Mouse (Mus musculus) left cerebral cortex, adult 9 months (tissue): ENCODE results near the gene Sorbs1.

ENCODE experiments used
- DNase-seq, 2 experiments: peaks; one replicate each; pipeline ENCODE4 v3.0.0; 2022; ENCODE audit warnings: low spot score in 2 of 2

Sorbs1 gene

GRCm38 (mm10) chr19:40406661-40407060 is 106.9 kb downstream of the Sorbs1 start:
- DNase-seq, result no peak

DNA sequence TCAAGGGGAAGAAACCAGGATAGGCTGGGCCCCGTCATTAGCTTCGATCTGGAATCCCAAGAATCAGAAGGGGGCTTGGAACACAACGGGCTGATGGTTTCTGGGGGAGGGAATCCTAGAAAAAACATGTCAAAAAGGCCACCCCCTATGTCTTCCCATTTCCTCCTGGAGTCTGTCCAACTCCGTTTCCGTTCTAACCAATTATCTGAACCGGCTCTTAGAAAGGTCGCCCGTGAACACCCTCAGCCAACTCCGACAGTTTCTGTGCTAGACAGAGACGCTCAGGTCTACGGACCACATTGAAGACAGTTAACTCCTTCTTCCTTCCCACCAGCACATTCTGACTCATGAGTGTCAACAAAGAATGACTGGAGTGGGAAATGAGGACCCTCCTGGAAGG is 107.8 kb downstream of the Sorbs1 start:
- DNase-seq, result no peak

DNA sequence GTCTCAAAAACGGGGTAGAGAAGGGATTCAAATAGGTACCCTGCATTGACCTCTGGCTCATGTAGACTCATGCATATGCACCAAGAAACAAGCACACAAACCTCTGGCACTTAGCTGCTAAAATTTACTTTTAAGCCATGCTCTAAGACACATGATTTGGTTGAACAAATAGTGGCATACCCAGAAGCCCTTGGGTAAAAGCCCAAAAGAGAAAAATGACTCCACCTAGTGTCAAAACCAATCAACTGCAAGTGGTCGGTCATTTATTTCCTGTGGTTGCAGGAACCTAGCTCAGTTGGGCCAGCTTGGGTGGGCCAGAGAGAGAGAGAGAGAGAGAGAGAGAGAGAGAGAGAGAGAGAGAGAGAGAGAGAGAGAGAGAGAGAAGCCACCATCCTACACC is 109.0 kb downstream of the Sorbs1 start:
- DNase-seq, result no peak

DNA sequence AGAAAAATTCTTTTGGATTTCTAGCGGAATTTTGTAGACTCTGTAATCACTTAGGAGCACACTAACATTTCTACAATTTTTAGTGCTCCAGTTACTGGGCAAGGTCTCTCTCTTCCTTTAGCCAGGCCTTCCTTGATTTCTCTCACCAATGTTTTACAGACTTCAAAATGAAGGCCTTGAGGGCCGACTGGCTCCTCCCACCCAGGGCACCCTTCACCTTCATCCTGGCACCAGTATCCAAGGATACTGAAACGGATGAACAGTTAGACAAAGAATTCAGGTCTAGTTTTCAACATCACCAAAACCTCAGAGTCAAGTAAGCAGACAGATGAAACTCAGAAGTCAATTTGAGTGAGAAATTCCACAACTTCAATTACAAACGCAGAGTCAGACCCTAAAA is 109.6 kb downstream of the Sorbs1 start:
- DNase-seq, result no peak

DNA sequence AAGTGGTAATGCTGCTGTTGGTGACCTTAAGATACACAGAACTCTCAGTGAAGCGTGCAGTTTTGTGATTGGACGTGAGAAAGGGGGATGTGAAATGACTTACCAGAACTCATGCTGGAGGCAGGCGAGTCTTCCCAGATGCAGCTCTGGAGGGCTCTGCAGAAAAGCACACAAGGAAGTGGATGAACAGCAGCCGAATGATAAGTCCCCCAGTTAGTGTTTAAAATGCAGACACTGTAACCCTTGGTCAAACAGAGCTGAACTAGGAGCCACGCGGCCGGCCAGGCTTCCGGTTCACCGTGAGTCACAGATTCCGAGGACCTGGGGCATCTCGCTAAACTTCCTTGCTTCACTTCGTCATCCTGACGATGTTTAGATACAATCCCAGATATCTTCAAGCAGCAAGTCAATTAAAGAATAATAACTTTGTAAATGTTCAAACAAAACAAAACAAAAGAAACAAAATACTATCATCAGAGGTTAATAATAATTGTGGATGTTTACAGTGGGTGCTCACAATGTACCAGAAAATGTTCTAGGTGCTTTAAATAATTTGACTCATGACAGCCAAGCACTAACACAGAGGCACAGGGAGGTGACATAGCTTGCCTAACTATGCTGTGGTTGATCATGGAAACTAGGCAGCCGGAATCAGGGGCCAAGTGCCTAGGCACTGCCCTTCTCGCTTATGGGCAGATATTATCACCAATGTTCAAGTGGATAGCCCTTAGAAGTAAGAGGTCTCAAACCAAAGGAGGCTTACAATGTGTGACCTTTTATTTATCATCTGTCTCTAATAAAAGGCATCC is 111.2 kb downstream of the Sorbs1 start:
- DNase-seq, result no peak

DNA sequence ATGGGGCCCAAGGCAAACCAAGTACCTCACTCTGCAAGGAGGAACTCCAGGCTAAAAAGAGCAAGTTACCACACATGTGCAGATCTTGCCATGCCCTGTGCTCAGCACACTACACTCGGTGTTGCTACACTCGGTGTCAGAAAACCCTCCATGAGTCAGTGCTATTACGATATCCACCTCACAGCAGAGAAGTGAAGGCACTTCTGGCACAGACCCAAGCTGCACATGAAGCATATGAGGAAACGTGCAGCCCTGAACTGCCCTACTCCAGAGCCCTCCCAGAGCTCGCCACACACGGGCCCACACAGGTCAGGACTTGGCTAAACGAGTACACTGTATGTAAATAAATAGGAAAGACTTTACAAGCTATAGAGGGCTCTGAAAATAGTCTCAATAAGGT is 112.4 kb downstream of the Sorbs1 start:
- no peak for DNase-seq

DNA sequence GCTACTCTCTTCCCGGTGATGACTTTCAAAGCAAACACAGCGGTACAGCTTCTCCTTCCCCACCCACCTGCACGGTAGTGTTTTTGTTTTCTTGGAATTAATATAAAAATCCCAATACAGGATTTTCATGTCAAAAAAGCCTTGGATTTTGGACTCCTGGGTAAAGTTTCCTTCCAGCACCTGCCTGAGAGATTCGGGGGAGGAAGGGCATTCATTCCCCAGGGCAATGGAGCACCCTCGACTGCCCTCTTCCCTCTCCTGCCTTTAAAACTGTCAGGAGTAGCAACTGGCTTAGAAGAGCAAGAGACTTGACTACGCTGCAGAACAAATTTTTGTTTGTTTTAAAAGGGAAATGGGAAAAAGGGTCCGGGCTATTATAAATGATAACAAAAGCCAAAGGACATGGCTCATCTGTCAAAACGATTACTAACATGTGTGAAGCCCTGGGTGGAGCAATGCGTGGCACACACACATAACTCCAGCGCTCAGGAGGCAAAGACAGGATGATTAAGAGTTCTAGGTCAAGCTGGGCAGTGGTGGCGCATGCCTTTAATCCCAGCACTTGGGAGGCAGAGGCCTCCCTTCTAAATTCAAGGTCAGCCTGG is 113.1 kb downstream of the Sorbs1 start:
- DNase-seq, result no peak

DNA sequence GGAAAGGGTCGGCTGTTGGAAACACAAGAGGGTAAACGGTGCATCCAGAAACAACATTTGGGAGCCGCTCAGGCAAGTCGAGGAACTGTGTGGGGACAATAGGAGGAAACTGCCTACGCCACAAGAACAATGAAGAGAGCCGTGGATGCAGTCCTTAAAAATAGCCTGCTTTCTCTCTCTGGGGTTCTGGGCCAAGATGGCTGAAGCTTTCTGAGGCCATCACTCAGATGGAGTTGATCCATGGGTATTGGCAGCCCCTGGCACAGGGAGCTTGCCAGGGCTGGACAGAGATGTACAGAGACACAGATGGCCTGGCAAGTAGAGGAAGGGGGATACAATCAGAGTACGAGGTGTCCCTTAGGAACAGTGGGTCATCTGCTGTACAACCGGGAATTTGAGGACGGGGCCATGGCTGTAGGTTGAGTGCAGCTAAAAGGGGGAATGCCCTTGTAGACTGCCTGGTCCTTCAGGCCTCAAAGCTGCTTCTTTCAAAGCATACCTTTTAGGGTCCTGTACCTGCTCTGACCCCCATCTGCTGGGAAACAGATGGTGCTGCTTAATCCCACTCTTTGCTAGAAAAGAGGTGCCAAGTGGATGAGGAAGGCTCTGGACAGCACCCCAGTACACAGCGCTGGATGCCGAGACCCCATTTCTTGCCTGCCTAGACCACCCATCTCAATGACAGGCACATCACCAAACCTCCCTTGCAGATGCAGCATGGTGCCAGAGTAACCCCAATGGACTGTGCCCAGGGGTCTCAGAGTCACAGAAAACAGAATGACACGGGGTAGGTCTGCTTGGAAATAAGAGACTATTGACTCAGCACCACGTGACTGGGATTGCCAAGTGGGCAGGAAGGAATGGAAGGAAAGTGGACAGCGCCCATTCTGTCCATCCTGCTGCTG is 117.6 kb downstream of the Sorbs1 start:
- no peak for DNase-seq

- DNase-seq, result no peak
Measured at GRCm38 (mm10) chr19:40395321-40395695, 118.3 kb downstream of the Sorbs1 start.

DNA sequence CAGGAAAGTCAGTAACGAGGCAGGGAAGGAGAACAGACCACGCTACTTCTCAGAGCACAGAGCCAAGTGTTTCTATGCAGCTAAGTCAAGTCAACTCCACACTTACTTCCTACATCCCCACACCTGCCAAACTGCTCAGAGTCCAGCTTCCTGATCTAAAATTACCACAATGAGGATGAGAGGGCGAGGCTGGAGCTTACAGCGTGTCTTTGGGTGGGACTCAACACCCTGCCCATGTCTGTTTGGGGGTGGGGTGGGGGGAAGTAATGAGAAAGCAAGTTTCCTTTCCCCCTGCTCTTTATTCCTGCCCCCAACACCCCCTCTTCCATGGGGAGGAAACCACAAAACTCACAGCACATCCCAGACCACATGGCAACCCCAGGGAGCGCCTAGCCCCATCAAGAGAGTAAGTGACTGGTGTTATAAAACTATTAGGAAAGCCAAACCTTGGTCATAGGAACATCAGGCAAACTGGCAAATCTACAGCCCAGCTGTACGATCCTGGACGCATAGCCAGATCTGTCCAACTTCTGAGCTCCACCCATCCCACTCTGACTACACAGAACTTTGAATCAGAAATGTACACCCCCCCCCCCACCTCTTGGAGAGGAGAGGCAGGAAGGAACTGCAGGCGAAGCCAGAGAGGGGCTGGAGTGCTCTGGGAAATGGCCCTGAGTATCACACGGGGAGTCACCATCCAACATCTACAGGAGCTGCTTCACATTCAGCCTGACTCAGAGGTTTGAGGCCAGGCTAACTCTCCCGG is 118.8 kb downstream of the Sorbs1 start:
- DNase-seq, result no peak

GRCm38 (mm10) chr19:40392795-40393392 is 120.7 kb downstream of the Sorbs1 start:
- no peak for DNase-seq

- DNase-seq, result peak in 1 of 2 experiments; percentile 87
Measured at GRCm38 (mm10) chr19:40391469-40391868, 122.1 kb downstream of the Sorbs1 start.

GRCm38 (mm10) chr19:40386916-40387315 is 126.7 kb downstream of the Sorbs1 start:
- DNase-seq, result no peak

GRCm38 (mm10) chr19:40385334-40385733 is 128.2 kb downstream of the Sorbs1 start:
- DNase-seq, result no peak

- DNase-seq, result no peak
Measured at GRCm38 (mm10) chr19:40383931-40384330, 129.6 kb downstream of the Sorbs1 start.

- no peak for DNase-seq
Measured at GRCm38 (mm10) chr19:40380656-40381055, 132.9 kb downstream of the Sorbs1 start.

- no peak for DNase-seq
Measured at GRCm38 (mm10) chr19:40380005-40380404, 133.6 kb downstream of the Sorbs1 start.

- no peak for DNase-seq
Measured at GRCm38 (mm10) chr19:40379081-40379480, 134.5 kb downstream of the Sorbs1 start.

- no peak for DNase-seq
Measured at GRCm38 (mm10) chr19:40377632-40378031, 135.9 kb downstream of the Sorbs1 start.

DNA sequence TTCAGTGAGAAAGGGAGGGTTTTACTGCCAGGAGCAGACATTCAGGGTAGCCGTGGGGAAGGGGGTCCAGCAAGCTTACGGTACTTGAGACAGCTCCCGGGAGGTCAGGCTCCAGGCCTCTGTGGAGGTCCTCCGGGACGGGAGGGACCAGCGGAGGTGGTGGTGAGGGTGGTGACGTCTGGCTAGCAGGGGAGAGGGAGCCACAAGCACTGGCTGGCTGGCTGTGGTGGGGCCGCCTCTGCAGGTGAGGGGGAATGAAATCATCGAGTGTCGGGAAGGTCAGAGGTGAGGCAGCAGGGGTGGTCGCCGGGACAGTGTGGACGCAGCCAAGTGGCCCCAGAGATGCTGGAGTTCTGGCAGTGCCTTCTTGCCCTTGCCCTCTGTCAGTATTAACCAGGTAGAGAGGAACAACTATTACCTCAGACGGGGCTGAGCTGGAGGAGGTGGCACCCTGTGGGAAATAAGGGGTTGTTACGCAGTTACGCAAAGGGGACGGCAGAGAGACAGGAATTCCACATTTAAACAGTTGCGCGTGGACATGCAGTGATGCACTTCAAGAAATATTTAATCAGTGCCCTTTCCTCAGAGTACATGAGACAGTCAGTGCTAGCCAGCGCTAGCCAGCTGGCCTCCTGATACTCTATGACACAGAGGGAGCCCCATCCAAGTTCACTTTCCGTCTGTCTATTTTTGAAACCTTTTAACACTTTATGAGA is 136.9 kb downstream of the Sorbs1 start:
- no peak for DNase-seq

DNA sequence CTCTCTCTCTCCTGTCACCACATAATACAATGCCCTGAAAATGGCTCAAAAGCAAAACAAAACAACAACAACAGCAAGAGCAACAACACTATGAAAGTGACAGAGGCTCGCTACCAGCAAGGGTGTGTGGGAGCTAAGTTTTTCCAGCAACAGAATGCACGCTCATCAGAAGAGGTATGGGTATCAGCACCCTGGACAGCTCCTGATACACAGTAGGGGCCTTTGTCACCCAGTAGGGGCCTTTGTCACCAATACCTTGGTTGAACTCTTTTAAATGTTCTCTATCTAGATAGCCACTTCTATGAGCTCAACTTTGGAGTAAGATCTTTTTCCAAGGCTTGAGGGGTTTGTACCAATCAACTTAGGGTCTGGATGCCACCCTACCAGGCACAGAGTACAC is 138.9 kb downstream of the Sorbs1 start:
- no peak for DNase-seq
